Mouse (Mus musculus) liver, postnatal 0 days (tissue): ENCODE data around the gene Vps33b.

Source experiments
- CTCF ChIP-seq: sonication (generic); IDR thresholded peaks from 2 replicates; pipeline ENCODE4 v1.5.1; 2016; ENCODE audit warnings: antibody characterized with exemption, low read depth
- EP300 ChIP-seq: IDR thresholded peaks from 2 replicates; pipeline ENCODE4 v1.6.1; 2016; ENCODE audit warnings: antibody characterized with exemption, low read depth, mild to moderate bottlenecking

DNA sequence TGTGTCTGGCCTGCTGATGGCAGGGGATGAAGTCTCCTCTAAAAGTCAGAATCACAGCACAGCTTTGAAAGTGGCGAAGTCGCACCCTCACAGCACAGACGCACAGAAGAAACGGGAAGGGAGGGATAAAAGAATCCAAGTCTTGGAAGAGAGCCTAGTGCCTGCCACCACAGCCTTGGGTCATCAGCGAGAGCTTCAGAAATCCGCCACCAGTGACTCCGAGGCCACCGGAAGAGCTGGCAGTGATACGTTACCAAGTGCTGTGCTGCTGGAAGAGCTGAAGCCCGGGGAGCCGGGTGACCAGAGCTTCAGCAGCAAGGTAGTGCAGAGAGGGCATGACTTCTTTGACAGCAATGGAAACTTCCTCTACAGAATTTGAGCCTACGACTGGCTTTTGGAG, 4.8 kb upstream of the Vps33b start:
- TF ChIP-seq CTCF = no peak
- TF ChIP-seq EP300 = no peak
